In the genomic region with DNA sequence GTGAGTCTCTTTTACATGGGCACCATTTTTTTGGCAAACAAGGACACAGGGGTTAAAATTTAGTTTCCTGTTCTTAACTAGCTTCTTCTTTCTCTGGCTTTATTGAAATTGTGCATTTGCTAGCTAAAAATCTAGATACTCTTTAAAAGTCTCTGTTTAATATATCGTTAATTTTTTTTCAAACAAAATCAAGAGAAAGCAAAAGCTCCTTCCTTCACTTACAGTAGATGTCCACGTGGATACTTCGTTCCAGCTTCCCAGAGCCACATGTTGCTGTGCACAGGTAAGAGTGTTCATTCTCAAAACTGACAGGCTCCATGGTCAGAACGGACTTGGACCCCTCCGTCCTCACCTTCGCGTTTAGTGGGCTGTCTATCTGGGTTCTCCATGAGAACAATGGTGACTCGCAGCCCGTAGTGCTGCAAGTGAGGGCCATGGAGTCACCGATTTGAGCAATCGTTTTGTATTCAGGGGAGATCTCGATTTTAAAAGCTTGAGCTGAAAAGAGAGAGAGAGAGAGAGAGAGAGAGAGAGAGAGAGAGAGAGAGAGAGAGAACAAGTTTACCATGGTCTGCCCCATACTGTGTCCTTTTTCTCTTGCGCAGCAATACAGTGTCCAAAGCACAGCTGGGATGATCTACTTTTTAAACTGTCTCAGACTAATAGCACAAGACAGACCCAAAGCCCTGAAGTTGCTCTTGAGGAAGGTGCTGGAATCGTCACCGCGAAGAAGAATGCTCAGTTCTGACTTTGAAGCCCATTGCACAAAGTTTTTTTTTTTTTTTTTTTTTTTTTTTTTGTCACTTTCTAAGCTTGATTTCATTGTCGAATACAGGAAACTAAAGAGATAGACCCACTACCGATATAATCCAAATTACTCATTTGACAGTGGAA, we compare ENCODE assay signal across 9 mouse cellular contexts. TPM values are rescaled to one million over a fixed set of nuclear protein-coding genes. Genes with fewer than 3 reads are reported as not detected.
DNase-seq lines count a peak whose midpoint lies in the region; ATAC-seq and TF ChIP-seq lines count a peak whose summit lies in the region.
"Had no signal": no experiment of that assay in that cellular context is flagged by ENCODE, and none has a peak within 500 bp of the region (broad histone marks: within the 10 kb centered on the region; RNA-seq: fewer than 3 reads in every experiment).

No protein-coding gene starts in this region.

- H3K4me1 ChIP-seq in embryonic fibroblast, embryonic 13.5 days (ENCODE audit: control insufficient read depth, insufficient read depth, low read length): peaks cover 5% of the 10 kb centered on the region
- H3K4me1 ChIP-seq in intestine, embryonic 15.5 days (replicated peaks): 0 out of 2 replicates have a peak, but pooled peaks cover 4% of the 10 kb centered on the region
- peaks cover 22% of the 10 kb centered on the region for H3K4me1 ChIP-seq in neural tube, embryonic 13.5 days (replicated peaks)

- H3K27ac ChIP-seq in left cerebral cortex, adult 2 months: no peak overlapping the region
- peak overlapping the region; percentile 86 for H3K27ac ChIP-seq in embryonic fibroblast, embryonic 13.5 days (ENCODE audit: insufficient read depth, low read length)
- no peak overlapping the region for H3K27ac ChIP-seq in intestine, embryonic 15.5 days
- H3K27ac ChIP-seq in neural tube, embryonic 13.5 days (replicated peaks): peak overlapping the region; percentile 70

- H3K4me2 ChIP-seq in intestine, embryonic 15.5 days (replicated peaks): peak overlapping the region; percentile 44
- H3K4me2 ChIP-seq in neural tube, embryonic 13.5 days: peak overlapping the region; percentile 47

- DNase-seq in left cerebral cortex, adult 2 months (ENCODE audit: extremely low spot score in 1 of 2, low spot score in 2 of 2): no peak
- no peak for DNase-seq in left cerebral cortex, postnatal 25 days (ENCODE audit: low spot score in 2 of 2)
- no peak for DNase-seq in gastrocnemius, postnatal 36 days
- DNase-seq in frontal cortex, postnatal 25 days (ENCODE audit: low spot score in 2 of 2): no peak
- no peak for DNase-seq in right cerebral cortex, postnatal 4 days

- H3K9ac ChIP-seq in intestine, embryonic 15.5 days: no peak overlapping the region
- H3K9ac ChIP-seq in neural tube, embryonic 13.5 days: peak overlapping the region; percentile 56

- intact Hi-C loops in left cerebral cortex, adult 2 months (cut with DNase I): no loop called here
- intact Hi-C loops in left cerebral cortex, postnatal 25 days (cut with DNase I): loop anchor here (2.0 kb wide), 1 partner anchor 14 kb away; no protein-coding TSS in a partner anchor
- intact Hi-C loops in gastrocnemius, postnatal 36 days (cut with DNase I): no loop called here

- H3K36me3 ChIP-seq in intestine, embryonic 15.5 days: no peaks in the 10 kb centered on the region
- H3K36me3 ChIP-seq in neural tube, embryonic 13.5 days: no peaks in the 10 kb centered on the region

- peak overlapping the region; percentile 40 for H3K4me3 ChIP-seq in left cerebral cortex, adult 2 months
- peak overlapping the region; percentile 59 for H3K4me3 ChIP-seq in embryonic fibroblast, embryonic 13.5 days (ENCODE audit: insufficient read depth, low read length)
- H3K4me3 ChIP-seq in intestine, embryonic 15.5 days (replicated peaks): peak overlapping the region; percentile 15
- H3K4me3 ChIP-seq in neural tube, embryonic 13.5 days: peak overlapping the region; percentile 35

- H3K9me3 ChIP-seq in intestine, embryonic 15.5 days: no peaks in the 10 kb centered on the region
- H3K9me3 ChIP-seq in neural tube, embryonic 13.5 days: no peaks in the 10 kb centered on the region

- TF ChIP-seq POLR2A in embryonic fibroblast, embryonic 13.5 days (IDR thresholded peaks at IDR 0.05; ENCODE audit: low read depth, low read length): no peak; the same call in 1 of the 2 replicates

- TF ChIP-seq CTCF in left cerebral cortex, adult 2 months (IDR thresholded peaks at IDR 0.05): no peak
- TF ChIP-seq CTCF in embryonic fibroblast, embryonic 13.5 days (IDR thresholded peaks at IDR 0.05; ENCODE audit: borderline replicate concordance, insufficient read depth, low read length): no peak

- WGBS in intestine, embryonic 15.5 days: 66% methylated on average over 18 of the region's 18 CpGs
- 53% methylated on average over 18 of the region's 18 CpGs for WGBS in neural tube, embryonic 13.5 days

- no peak for ATAC-seq in intestine, embryonic 15.5 days
- no peak; the same call in 1 of the 2 replicates for ATAC-seq in neural tube, embryonic 13.5 days (ENCODE audit: low read depth)
- ATAC-seq: Patski had no signal

- H3K27me3 ChIP-seq in intestine, embryonic 15.5 days (replicated peaks): no peaks in the 10 kb centered on the region
- no peaks in the 10 kb centered on the region for H3K27me3 ChIP-seq in neural tube, embryonic 13.5 days
- H3K27me3 ChIP-seq: Patski had no signal

RNA-seq across cellular contexts. Expression of gene Vcam1, which starts 0.9 kb away (rescaled TPM):
- total RNA-seq in left cerebral cortex, adult 2 months (2021): 10 to 100 TPM; 16.8 to 19.1 TPM
- 10 to 100 TPM; 23.7 to 24.1 TPM for total RNA-seq in left cerebral cortex, postnatal 25 days (2021)
- polyA plus RNA-seq in embryonic fibroblast, embryonic 13.5 days (2011; ENCODE audit: insufficient read length, low read depth, missing spikeins): 114 and 127 TPM in 2 replicates
- polyA plus RNA-seq in intestine, embryonic 15.5 days (2015; fragmentation: Nextera tagmentation; extraction: Ambion mirVana): 17.0 and 18.9 TPM in 2 replicates
- polyA plus RNA-seq in neural tube, embryonic 13.5 days (2015; fragmentation: Nextera tagmentation; extraction: Ambion mirVana): 27.9 and 37.4 TPM in 2 replicates
- total RNA-seq in gastrocnemius, postnatal 36 days (2021): 1 to 10 TPM; 2.9 to 4.0 TPM

Comparison
In these comparisons a context has a peak if more than half of its experiments do, and no peak if none do; other contexts are left out.
1. H3K27ac ChIP-seq: peak in embryonic fibroblast, embryonic 13.5 days (single experiment) and neural tube, embryonic 13.5 days (single experiment); none in left cerebral cortex, adult 2 months (single experiment) and intestine, embryonic 15.5 days (single experiment).
2. Peak in every context shown above with its lines, with median percentiles within 50 percentile points of each other: H3K4me3 ChIP-seq.